Comparison of ENCODE assay signal across 8 mouse cellular contexts in the genomic region with DNA sequence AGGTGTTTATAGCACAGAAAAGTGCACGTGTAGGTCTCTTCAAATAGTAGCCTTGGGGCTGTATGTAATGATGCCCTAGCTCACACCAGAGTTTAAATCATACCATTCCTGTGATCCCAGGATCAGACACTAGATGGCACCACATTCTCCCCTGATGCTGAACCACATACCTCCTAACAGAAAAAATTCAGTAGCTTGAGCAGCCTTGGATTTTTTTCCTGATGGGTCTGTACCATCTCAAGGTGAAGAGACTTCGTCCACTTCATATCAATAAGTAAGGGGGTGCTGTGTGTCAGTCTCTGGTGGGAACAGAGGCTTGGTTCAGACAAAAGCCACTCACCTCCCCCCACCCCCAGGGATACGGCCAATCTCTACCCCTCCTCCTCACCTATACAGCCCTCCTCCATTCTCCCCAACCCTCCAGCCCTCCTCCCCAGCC. TPM values are rescaled to one million over a fixed set of nuclear protein-coding genes. Genes with fewer than 3 reads are reported as not detected.
DNase-seq lines count a peak whose midpoint lies in the region; ATAC-seq and TF ChIP-seq lines count a peak whose summit lies in the region.

No protein-coding gene starts in this region.

- H3K4me1 ChIP-seq in G1E (ENCODE audit: insufficient read depth, low read depth, low read length), result peaks cover 29% of the 10 kb centered on the region
- peaks cover 14% of the 10 kb centered on the region for H3K4me1 ChIP-seq in liver, embryonic 15.5 days (replicated peaks)
- 0 out of 2 replicates have a peak, but pooled peaks cover 2% of the 10 kb centered on the region for H3K4me1 ChIP-seq in neural tube, embryonic 13.5 days (replicated peaks)

- WGBS in liver, embryonic 15.5 days (ENCODE audit: insufficient replicate concordance), result 17% methylated on average over 3 of the region's 3 CpGs
- 25% methylated on average over 3 of the region's 3 CpGs for WGBS in neural tube, embryonic 13.5 days

- intact Hi-C loops in heart, postnatal 36 days (cut with DNase I), result loop anchor here (2.0 to 10.0 kb wide), 5 partner anchors 42 to 697 kb away; a partner anchor contains a TSS

- H3K4me3 ChIP-seq in G1E (ENCODE audit: low read depth, low read length), result no peak overlapping the region
- no peak overlapping the region for H3K4me3 ChIP-seq in liver, embryonic 15.5 days (replicated peaks)
- H3K4me3 ChIP-seq in neural tube, embryonic 13.5 days, result no peak overlapping the region

- ATAC-seq in G1E (ENCODE audit: extremely low read depth, insufficient number of reproducible peaks, low FRiP score, poor library complexity, severe bottlenecking), result 0 out of 2 replicates have a peak, but pooled peaks have one; percentile 30
- ATAC-seq in erythroblast, adult 5-6 weeks (replicated peaks; ENCODE audit: low FRiP score, poor library complexity, severe bottlenecking), result peak; percentile 75
- 0 out of 2 replicates have a peak, but pooled peaks have one; percentile 7 for ATAC-seq in liver, embryonic 15.5 days (ENCODE audit: insufficient read depth)
- ATAC-seq in neural tube, embryonic 13.5 days (ENCODE audit: low read depth), result peak; percentile 57

- H3K9me3 ChIP-seq in G1E (replicated peaks), result no peaks in the 10 kb centered on the region
- H3K9me3 ChIP-seq in liver, embryonic 15.5 days (replicated peaks), result no peaks in the 10 kb centered on the region
- no peaks in the 10 kb centered on the region; the same call in 1 of the 2 replicates for H3K9me3 ChIP-seq in neural tube, embryonic 13.5 days

- no peaks in the 10 kb centered on the region for H3K36me3 ChIP-seq in G1E (replicated peaks)
- no peaks in the 10 kb centered on the region for H3K36me3 ChIP-seq in liver, embryonic 15.5 days (replicated peaks)
- H3K36me3 ChIP-seq in neural tube, embryonic 13.5 days, result no peaks in the 10 kb centered on the region

- no peak overlapping the region for H3K9ac ChIP-seq in liver, embryonic 15.5 days
- H3K9ac ChIP-seq in neural tube, embryonic 13.5 days, result no peak overlapping the region

- no peak overlapping the region for H3K27ac ChIP-seq in liver, embryonic 15.5 days (replicated peaks)
- H3K27ac ChIP-seq in neural tube, embryonic 13.5 days (replicated peaks), result no peak overlapping the region

- no peak overlapping the region for H3K4me2 ChIP-seq in liver, embryonic 15.5 days
- H3K4me2 ChIP-seq in neural tube, embryonic 13.5 days, result no peak overlapping the region

- TF ChIP-seq CTCF in G1E (IDR thresholded peaks at IDR 0.05; ENCODE audit: low read depth, low read length), result peak; percentile 74
- peak; percentile 79; the same call in 1 of the 2 replicates for TF ChIP-seq CTCF in brain, embryonic 14.5 days (IDR thresholded peaks at IDR 0.05; ENCODE audit: borderline replicate concordance, extremely low read depth, insufficient read depth, insufficient read length)

- peak; percentile 47 for DNase-seq in G1E (ENCODE audit: low spot score)
- peak; percentile 86 for DNase-seq in brain, embryonic 14.5 days (ENCODE audit: low read depth)
- peak; percentile 76 to 81 for DNase-seq in heart, postnatal 36 days
- peak; percentile 72 to 79 for DNase-seq in kidney, postnatal 4 days
- DNase-seq in thymus, postnatal 10 days (ENCODE audit: low spot score in 2 of 2), result peak; percentile 21 to 68

- peaks cover 8% of the 10 kb centered on the region for H3K27me3 ChIP-seq in G1E (ENCODE audit: insufficient read depth, low read length)
- 0 out of 2 replicates have a peak, but pooled peaks cover 4% of the 10 kb centered on the region for H3K27me3 ChIP-seq in liver, embryonic 15.5 days
- no peaks in the 10 kb centered on the region for H3K27me3 ChIP-seq in neural tube, embryonic 13.5 days

- no peak for TF ChIP-seq POLR2A in brain, embryonic 14.5 days (IDR thresholded peaks at IDR 0.05; ENCODE audit: borderline replicate concordance, extremely low read depth, insufficient read depth, insufficient read length, poor library complexity, severe bottlenecking)

RNA-seq across cellular contexts. Expression of a gene that starts 18.3 kb away (rescaled TPM):
- total RNA-seq in G1E (2014; fragmentation: Nextera tagmentation) (5.3 TPM in 1 of 2 replicates, not detected in the other), G1E (2017) (not detected in 2 replicates)
- 0.02 TPM in 1 of 2 replicates, not detected in the other for polyA plus RNA-seq in G1E (2012)
- 41.8 and 61.9 TPM in 2 replicates for polyA plus RNA-seq in brain, embryonic 14.5 days (2012; rRNA removed)
- 43.8 and 45.6 TPM in 2 replicates for total RNA-seq in erythroblast, adult 5-6 weeks (2015; ENCODE audit: low replicate concordance)
- total RNA-seq in erythroblast, adult 5-6 weeks (2017; ENCODE audit: low replicate concordance), result 29.6 and 38.4 TPM in 2 replicates
- 10 to 100 TPM; 28.4 to 32.0 TPM for total RNA-seq in heart, postnatal 36 days (2021)
- 11.7 and 12.3 TPM in 2 replicates for polyA plus RNA-seq in liver, embryonic 15.5 days (2015; fragmentation: Nextera tagmentation; extraction: Ambion mirVana)
- 64.0 and 65.9 TPM in 2 replicates for polyA plus RNA-seq in neural tube, embryonic 13.5 days (2015; fragmentation: Nextera tagmentation; extraction: Ambion mirVana)

Comparison
In these comparisons a context has a peak if more than half of its experiments do, and no peak if none do; other contexts are left out.
1. ATAC-seq: peak in every context shown above with its lines; median percentile 75 in erythroblast, adult 5-6 weeks; 57 in neural tube, embryonic 13.5 days; 30 in G1E; 7 in liver, embryonic 15.5 days.
2. RNA of a gene that starts 18.3 kb away (polyA plus RNA-seq): 64.0 to 65.9 TPM in neural tube, embryonic 13.5 days, 41.8 to 61.9 TPM in brain, embryonic 14.5 days and 11.7 to 12.3 TPM in liver, embryonic 15.5 days; 0.02 TPM in G1E; every median in the first group is over 10 times any median in the second.
3. Peak in every context shown above with its lines, with median percentiles within 50 percentile points of each other: DNase-seq.